Mouse (Mus musculus) liver, adult 2 months (tissue): Measurements from ENCODE around the gene C130026I21Rik. TPM values are rescaled to one million over a fixed set of nuclear protein-coding genes. Genes with fewer than 3 reads are reported as not detected.
"Not testable (repeated sequence)": the region's sequence is repeated elsewhere in the genome, so short reads cannot be mapped to it uniquely, and the experiment has no call there.

ENCODE experiments used
- DNase-seq: peaks from one replicate; pipeline ENCODE4 v3.0.0-alpha.2; 2011; ENCODE audit warnings: low read depth, low spot score; ENCODE audit errors: extremely low read depth
- H3K27ac ChIP-seq: fragments of 200-500 bp; replicated peaks from 2 replicates; pipeline ENCODE4 v1.5.1; 2012; ENCODE audit warnings: low read depth, mild to moderate bottlenecking, control low read depth, inconsistent platforms, low read length; ENCODE audit not compliant: insufficient read depth
- H3K27me3 ChIP-seq: fragments of 200-500 bp; 2 replicates; pipeline ENCODE4 v1.6.1; 2012; ENCODE audit warnings: mild to moderate bottlenecking, moderate library complexity, low read length, inconsistent platforms; ENCODE audit not compliant: control insufficient read depth, insufficient read depth
- H3K36me3 ChIP-seq: fragments of 200-500 bp; 2 replicates; pipeline ENCODE4 v1.6.1; 2012; ENCODE audit warnings: low read length, inconsistent platforms; ENCODE audit not compliant: control insufficient read depth, insufficient read depth
- H3K4me1 ChIP-seq: fragments of 200-500 bp; 2 replicates; pipeline ENCODE4 v1.6.1; 2011; ENCODE audit warnings: low read length; ENCODE audit not compliant: control insufficient read depth, insufficient read depth
- H3K4me3 ChIP-seq: fragments of 200-500 bp; 2 replicates; pipeline ENCODE4 v1.5.1; 2011; ENCODE audit warnings: low read depth, mild to moderate bottlenecking, control low read depth, low read length, moderate library complexity; ENCODE audit not compliant: insufficient read depth
- H3K79me2 ChIP-seq: fragments of 200-500 bp; 2 replicates; pipeline ENCODE4 v1.6.1; 2012; ENCODE audit warnings: inconsistent platforms, mild to moderate bottlenecking, low read length, moderate library complexity; ENCODE audit not compliant: control insufficient read depth, insufficient read depth
- H3K9ac ChIP-seq: fragments of 200-500 bp; 2 replicates; pipeline ENCODE4 v1.6.1; 2012; ENCODE audit warnings: low read depth, mild to moderate bottlenecking, control low read depth, inconsistent platforms, low read length
- whole genome bisulfite sequencing: fragments of 180-500 bp; shearing (Covaris S2); methylation state at CpG from one replicate; pipeline ENCODE4 v1.1.7; 2018; 5-methylcytosine and 5-hydroxymethylcytosine counted together
- polyA plus RNA-seq: library from polyadenylated mRNA; depleted of rRNA; stranded (reverse); fragments of >200 nt; gene quantifications from 2 replicates; pipeline ENCODE4 v1.2.3, GENCODE M21; 2012
- total RNA-seq: library from RNA; depleted of rRNA; stranded (reverse); fragments of >200 nt; gene quantifications from 2 replicates; pipeline ENCODE4 v1.2.3, GENCODE M21; 2014

Gene C130026I21Rik
- total and polyA plus RNA-seq, 2 experiments = 0.09 TPM; not detected in 1

DNA sequence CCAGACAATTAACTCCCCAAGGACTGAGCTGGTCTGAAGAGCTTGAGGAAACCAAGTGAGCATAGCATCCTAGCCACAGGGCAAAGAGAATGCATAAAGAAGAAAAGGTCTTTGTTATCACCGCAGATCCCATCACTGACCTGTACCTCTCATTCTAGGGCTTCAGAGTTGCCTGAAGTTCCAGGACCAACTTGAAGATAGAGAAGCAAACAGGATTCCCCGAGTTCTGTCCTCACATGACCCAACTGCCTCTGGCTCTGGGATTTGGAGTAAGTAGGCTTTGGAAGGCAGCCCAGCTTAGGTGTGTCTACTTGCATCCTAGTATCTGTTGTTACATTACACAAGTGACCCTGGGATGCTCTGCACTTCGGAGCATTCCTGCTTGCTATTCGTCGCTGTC, 157.5 kb downstream of the C130026I21Rik start:
- WGBS = 60% methylated on average over 2 of the region's 5 CpGs
- not testable (repeated sequence) for H3K79me2 ChIP-seq, H3K9ac ChIP-seq, DNase-seq, H3K4me3 ChIP-seq, H3K27ac ChIP-seq, H3K36me3 ChIP-seq, H3K27me3 ChIP-seq, H3K4me1 ChIP-seq

DNA sequence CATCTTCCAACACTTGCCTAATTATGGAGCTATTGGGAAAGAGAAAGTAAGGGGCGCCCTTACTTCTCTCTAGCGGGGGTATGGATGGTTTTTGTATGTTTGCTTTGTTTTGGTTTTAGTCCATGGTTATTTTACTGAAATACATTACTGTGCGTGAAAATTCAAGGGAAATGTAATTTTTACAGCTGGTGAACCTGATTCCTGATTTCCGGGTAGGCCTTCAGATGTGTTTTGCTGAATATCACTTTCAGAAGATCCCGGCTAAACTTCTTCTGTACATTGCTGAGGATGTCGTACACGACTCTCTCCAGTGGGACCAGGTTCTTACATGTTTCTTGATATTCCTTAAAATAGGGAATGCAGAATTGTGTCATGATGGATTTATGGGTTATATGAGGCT, 158.1 kb downstream of the C130026I21Rik start:
- H3K27me3 ChIP-seq, H3K36me3 ChIP-seq, H3K79me2 ChIP-seq, H3K4me1 ChIP-seq, H3K9ac ChIP-seq, H3K27ac ChIP-seq, H3K4me3 ChIP-seq, DNase-seq: not testable (repeated sequence)
- 86% methylated on average over 7 of the region's 7 CpGs for WGBS

DNA sequence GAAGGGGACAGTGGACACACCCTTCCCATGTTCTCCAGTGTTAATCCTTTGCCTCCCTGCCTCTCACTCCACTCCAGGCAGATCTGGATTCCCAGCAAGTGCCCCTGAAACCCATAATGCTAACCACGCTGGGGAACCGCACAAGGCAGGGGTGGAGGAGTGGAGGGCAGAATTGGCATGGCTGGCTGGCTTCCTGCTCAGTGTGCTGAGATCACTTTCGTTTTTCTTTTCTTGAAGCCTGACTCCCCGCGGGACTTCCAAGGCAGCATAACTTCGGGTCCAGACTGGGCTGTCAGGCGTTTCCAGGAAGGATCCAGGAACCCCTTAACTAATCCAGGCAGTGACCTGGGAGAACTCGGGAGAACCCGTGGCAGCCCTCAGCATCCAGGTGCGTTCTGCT, 158.8 kb downstream of the C130026I21Rik start:
- not testable (repeated sequence) for H3K36me3 ChIP-seq, H3K79me2 ChIP-seq, H3K4me3 ChIP-seq, H3K9ac ChIP-seq, H3K4me1 ChIP-seq, H3K27me3 ChIP-seq, H3K27ac ChIP-seq
- WGBS = 61% methylated on average over 10 of the region's 10 CpGs
- DNase-seq = peak; percentile 7

DNA sequence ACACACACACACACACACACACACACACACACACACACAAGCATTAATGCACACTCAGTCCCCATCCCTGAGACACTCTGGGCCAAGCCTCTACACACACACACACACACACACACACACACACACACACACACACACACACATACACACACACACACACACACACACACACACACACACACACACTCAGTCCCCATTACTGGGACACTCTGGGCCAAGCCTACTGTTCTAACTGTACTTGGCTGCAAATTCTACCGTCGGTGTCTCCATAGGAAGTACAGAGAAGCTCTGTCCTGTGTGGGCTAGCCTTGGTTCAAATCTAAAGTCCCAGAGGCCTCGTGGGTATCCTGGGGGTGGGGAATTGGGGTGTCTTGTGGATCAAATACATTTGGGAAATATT, 159.5 kb downstream of the C130026I21Rik start:
- WGBS = 68% methylated on average over 3 of the region's 3 CpGs
- not testable (repeated sequence) for H3K27me3 ChIP-seq, H3K4me1 ChIP-seq, H3K4me3 ChIP-seq, DNase-seq, H3K79me2 ChIP-seq, H3K36me3 ChIP-seq, H3K9ac ChIP-seq, H3K27ac ChIP-seq

DNA sequence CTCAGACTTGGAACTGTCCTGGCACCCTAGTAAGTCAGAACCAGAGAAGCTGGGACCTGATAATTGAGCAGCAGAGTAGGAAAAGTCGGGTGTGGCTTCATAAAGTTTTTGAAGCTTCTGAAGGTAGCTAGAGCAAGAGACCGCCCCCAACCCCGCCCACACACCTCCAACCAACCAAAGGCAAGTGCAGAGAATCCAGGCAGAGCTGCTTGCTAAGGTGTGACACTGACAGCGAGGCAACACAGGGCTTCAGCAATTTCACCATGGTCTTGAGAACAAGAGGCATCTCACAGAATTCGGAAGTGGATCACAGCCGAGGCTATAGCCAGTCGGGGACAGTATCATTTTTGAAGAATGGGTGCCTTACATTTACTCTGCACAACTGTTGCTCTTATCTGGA, 160.6 kb downstream of the C130026I21Rik start, which contains the start of gene A530032D15Rik:
A530032D15Rik (minus strand) TSS at position 101 of the 400 bp plus-strand sequence.
- DNase-seq, H3K27ac ChIP-seq, H3K4me3 ChIP-seq, H3K79me2 ChIP-seq, H3K4me1 ChIP-seq, H3K9ac ChIP-seq, H3K27me3 ChIP-seq, H3K36me3 ChIP-seq: not testable (repeated sequence)
- WGBS = no CpG with 5 or more reads among the region's 7 CpGs

DNA sequence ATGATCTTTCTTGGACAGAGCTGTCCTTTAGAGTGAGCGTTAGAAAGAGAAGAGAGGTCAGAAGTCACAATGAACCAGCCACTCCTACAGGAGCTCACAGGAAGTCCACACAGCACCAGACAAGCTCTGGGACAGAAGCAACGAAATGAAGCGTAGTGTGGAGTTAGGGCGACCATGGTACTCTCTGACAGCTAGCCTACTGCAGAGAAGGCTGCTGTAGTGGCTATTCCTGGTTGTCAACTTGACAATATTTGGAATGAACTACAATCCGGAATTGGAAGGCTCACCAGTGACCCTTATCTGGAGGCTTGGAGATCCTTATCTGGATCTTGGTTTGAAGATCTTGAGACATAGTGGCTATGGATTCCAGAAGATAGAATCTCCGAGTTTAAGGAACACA, 164.4 kb downstream of the C130026I21Rik start:
- not testable (repeated sequence) for H3K4me3 ChIP-seq, H3K9ac ChIP-seq, H3K36me3 ChIP-seq, H3K27me3 ChIP-seq, H3K27ac ChIP-seq, H3K79me2 ChIP-seq, H3K4me1 ChIP-seq, DNase-seq
- WGBS = 62% methylated on average over 5 of the region's 6 CpGs

DNA sequence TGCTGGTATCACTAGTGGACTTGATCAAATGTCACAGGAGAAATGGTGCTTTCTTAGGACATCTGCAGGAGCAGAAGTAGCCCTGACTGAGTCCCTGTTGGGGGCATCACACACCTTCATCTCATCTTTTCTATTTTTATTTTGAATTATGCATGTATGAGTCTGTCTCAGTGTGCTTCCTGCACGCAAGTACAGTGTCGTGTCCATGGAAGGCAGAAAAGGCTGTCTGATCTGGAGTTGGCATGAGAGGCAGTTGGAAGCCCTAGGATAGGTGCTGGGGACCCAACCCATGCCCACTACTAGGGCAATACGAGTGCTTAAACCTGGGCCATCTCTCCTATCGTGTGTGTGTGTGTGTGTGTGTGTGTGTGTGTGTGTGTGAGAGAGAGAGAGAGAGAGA, 165.0 kb downstream of the C130026I21Rik start:
- not testable (repeated sequence) for DNase-seq, H3K4me1 ChIP-seq
- whole genome bisulfite sequencing = 68% methylated on average over 4 of the region's 4 CpGs

DNA sequence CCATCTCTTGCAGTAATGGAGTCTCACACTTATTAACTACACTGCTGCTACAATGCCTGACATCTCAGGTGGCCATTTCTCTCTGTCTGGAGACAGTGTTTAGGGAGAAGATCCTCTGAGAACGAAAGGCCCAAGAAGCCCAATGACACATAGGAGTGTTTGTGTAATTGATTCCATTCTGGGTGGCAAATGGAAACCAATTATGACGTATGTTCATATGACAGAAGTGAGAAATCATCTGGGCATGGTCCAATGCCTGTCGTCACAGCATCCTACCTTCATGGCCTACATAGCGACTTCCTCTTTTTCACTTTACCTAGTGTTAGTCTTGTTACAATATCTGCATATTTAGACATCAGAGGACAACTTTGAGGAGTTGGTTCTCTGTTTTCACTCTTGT, 168.6 kb downstream of the C130026I21Rik start:
- not testable (repeated sequence) for H3K4me1 ChIP-seq, H3K36me3 ChIP-seq, H3K4me3 ChIP-seq, H3K27ac ChIP-seq, DNase-seq, H3K79me2 ChIP-seq, H3K27me3 ChIP-seq, H3K9ac ChIP-seq
- WGBS = 77% methylated on average over 4 of the region's 4 CpGs

More for the DNA sequence above, 165.0 kb downstream of the C130026I21Rik start:
- not testable (repeated sequence) for H3K27me3 ChIP-seq, H3K36me3 ChIP-seq, H3K27ac ChIP-seq, H3K9ac ChIP-seq, H3K79me2 ChIP-seq, H3K4me3 ChIP-seq

DNA sequence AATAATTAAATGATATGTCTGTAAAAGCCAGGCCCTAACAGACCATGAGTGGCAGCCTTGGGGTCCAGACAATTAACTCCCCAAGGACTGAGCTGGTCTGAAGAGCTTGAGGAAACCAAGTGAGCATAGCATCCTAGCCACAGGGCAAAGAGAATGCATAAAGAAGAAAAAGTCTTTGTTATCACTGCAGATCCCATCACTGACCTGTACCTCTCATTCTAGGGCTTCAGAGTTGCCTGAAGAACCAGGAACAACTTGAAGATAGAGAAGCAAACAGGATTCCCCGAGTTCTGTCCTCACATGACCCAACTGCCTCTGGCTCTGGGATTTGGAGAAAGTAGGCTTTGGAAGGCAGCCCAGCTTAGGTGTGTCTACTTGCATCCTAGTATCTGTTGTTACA, 170.5 kb downstream of the C130026I21Rik start, which contains the start of gene Gm10553:
Gm10553 (plus strand) TSS at position 301 of the 400 bp plus-strand sequence.
- DNase-seq, H3K4me1 ChIP-seq, H3K79me2 ChIP-seq, H3K27ac ChIP-seq, H3K36me3 ChIP-seq, H3K27me3 ChIP-seq, H3K4me3 ChIP-seq, H3K9ac ChIP-seq: not testable (repeated sequence)
- WGBS = 53% methylated on average over 1 of the region's 1 CpGs
